Mouse (Mus musculus): Measurements from ENCODE around the gene Gm21258. TPM values are rescaled to one million over a fixed set of nuclear protein-coding genes. Genes with fewer than 3 reads are reported as not detected.
"Not testable (repeated sequence)": the region's sequence is repeated elsewhere in the genome, so short reads cannot be mapped to it uniquely, and the experiment has no call there.

Gene Gm21258
- polyA plus RNA-seq (2016; fragmentation: Nextera tagmentation; extraction: Ambion mirVana) = not detected in 2 replicates

DNA sequence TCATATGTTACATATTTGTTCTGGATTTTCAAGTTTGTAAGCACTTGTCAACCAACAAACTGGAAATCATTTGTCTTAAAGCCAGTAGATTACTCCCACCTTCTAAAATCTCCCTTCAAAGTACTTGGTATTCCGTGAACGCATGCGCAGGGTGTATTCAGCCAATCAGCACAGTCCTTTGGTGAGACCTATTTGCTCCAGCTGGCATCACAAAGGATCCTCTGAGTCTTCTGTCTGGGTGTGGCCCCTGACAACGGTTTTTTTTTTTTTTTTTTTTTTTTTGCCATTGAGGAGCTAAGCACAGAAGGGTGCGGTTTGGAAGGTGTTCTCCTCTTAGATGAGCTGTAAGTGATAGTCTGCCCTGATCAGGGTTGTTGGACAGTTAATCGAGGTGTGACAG lies at the start of gene Gm21258:
TSS of gene Gm21258 (plus strand) at position 301 of the 400 bp plus-strand sequence.
- H3K27ac ChIP-seq; H3K4me1 ChIP-seq; H3K4me3 ChIP-seq; H3K36me3 ChIP-seq (replicated peaks); H3K27me3 ChIP-seq (ENCODE audit: poor library complexity, severe bottlenecking); DNase-seq (ENCODE audit: extremely low spot score, low spot score); H3K9me3 ChIP-seq: not testable (repeated sequence)
- WGBS = no CpG with 5 or more reads among the region's 6 CpGs
